Mouse (Mus musculus) spleen, postnatal 10 days (tissue): Measurements from ENCODE around the gene Avp.
A peak's percentile ranks its signal among the peaks of the same experiment; 100 is the strongest.

Experiments used
- DNase-seq, 2 experiments: peaks; one replicate each; pipeline ENCODE4 v3.0.0; 2021 to 2022; ENCODE audit warnings: low spot score in 2 of 2

The Avp gene

DNA sequence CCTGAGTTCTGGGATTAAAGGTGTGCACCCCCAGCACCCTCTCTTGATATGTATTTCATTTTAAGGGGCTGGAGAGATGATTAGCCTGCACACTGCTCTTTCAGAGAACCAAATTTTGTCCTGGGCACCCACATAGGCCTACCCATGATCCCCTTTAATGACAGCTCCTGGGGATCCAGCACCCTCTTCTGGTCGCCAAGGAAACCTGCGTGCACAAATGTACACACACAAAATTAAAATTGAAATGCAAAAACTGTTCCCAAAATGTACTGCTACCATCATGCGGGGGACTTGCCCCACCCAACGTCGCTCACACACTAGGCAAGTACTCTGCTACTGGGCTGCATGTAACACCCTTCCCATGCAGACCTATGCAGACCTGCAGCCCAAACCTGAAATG, 7.4 kb downstream of the Avp start:
- DNase-seq = no peak

GRCm38 (mm10) chr2:130569926-130570325, 12.4 kb downstream of the Avp start:
- DNase-seq = no peak

- no peak for DNase-seq
Measured at GRCm38 (mm10) chr2:130568921-130569320, 13.4 kb downstream of the Avp start.

DNA sequence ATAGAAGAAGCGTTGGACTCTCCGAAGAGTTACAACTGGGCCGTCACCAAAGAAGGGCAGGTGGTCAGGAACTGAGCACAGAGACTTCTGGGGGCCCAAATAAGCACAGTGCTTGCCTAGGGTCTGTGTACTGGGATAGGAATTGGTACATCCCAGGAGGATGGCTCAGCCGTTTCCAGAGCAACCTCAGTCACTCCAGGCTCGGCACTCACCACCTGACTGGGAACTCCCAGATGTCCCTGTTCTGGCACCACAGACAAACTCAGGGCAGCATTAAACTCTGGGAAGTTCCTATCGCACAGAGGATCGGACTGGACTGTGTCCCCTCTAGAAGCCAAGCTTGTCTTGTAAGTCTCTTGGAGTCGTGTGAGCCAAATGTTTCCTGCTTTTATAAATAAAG, 17.4 kb downstream of the Avp start:
- DNase-seq = no peak

- no peak for DNase-seq
Measured at GRCm38 (mm10) chr2:130564063-130564462, 18.3 kb downstream of the Avp start.

DNA sequence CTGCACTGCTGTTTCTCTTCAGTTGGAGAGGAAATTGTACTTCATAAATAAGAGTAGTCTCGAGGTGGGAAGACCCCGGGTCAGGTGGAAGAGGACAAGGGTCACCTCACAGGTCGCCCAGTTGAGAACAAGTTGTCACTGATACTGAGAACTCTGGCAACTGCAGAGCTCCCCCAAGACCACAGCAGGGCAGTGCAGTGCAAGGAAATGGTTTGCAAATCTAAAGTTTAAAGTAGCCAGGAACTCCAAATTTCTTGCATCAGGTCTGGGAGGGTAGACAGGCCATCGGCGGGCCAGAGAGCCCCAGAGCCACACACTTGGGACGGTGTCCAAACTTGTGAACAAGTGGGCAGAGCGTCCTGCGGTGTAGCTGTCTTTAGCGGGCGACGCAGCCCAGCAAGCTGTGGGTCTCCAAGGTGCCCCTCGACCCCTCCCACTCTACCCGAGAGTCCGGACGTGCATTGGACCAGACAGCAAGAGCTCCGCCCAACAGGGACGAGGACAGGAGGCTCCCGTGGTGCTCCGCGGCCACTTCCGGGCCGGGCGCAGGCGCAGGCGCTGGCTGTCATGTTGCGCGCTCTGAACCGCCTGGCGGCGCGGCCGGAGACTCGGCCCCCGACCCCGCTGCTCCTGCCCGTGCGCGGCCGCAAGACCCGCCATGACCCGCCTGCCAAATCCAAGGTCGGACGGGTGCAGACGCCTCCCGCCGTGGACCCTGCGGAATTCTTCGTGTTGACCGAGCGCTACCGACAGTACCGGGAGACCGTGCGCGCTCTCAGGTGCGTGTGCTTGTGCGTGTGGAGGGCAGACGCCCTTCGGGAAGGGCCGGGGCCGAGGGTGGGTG, 18.9 kb downstream of the Avp start, which contains the start of gene Mrps26:
TSS of gene Mrps26 (plus strand) at position 531 of the 844 bp plus-strand sequence.
- peak; percentile 72 to 91 for DNase-seq

DNA sequence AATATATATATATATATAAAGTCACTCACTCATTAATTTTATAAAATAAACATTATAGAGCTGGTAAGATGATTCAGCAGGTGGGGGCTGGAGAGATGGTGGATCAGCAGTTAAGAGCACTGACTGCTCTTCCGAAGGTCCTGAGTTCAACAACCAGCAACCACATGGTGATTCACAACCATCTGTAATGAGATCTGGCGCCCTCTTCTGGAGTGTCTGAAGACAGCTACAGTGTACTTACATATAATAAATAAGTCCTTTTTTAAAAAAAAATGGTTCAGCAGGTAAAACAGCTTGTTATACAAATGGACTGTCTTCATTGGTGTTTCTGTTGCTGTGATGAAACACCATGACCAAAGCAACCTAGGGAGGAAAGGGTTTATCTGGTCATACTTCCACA, 24.3 kb downstream of the Avp start:
- no peak for DNase-seq

- no peak for DNase-seq
Measured at GRCm38 (mm10) chr2:130557462-130557861, 24.9 kb downstream of the Avp start.

DNA sequence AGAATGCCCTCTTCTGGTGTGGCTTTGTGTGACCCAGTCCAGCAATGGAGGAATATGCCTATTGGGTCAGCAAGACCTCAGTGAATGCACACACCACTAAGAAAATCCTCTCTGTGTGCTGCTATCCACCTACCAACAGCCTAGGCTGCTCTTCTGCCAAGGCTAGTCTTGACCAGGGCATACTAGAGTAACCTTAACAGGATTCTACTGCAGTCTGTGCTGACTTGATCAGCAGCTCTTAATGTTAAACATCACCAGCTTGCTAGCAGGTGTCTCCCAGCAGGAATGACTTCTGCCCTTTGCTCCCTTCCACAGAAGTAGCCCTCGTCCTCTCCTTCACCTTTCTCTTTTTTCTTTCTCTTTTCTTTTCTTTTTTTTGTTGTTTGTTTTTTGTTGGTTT, 26.1 kb downstream of the Avp start:
- no peak for DNase-seq

DNA sequence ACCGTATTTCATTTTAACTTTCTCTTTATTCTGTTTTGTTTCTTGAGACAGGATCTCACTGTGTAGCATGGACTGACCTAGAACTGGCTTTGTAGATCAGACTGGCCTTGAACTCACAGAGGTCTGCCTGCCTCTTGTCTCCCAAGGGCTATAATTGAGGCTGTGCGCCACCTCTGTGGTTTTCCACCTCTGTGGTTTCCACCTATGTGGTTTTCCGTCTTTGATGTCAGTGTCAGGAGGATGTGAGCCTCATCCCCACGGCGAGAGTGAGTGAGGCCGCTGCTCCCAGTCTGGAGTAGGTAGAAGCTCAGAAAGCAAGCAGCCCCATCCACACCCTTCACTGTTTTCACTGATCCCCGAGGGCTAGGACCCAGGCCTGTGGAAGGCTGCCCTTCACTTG, 27.5 kb downstream of the Avp start:
- DNase-seq = no peak

- DNase-seq = no peak
Measured at GRCm38 (mm10) chr2:130546957-130547356, 35.4 kb downstream of the Avp start.

- DNase-seq = peak in 1 of 2 experiments; percentile 39
Measured at GRCm38 (mm10) chr2:130540266-130540665, 42.1 kb downstream of the Avp start.

- DNase-seq = no peak
Measured at GRCm38 (mm10) chr2:130538876-130539546, 43.3 kb downstream of the Avp start.

GRCm38 (mm10) chr2:130536890-130537289, 45.5 kb downstream of the Avp start:
- no peak for DNase-seq

GRCm38 (mm10) chr2:130535017-130535416, 47.3 kb downstream of the Avp start:
- DNase-seq = no peak

DNA sequence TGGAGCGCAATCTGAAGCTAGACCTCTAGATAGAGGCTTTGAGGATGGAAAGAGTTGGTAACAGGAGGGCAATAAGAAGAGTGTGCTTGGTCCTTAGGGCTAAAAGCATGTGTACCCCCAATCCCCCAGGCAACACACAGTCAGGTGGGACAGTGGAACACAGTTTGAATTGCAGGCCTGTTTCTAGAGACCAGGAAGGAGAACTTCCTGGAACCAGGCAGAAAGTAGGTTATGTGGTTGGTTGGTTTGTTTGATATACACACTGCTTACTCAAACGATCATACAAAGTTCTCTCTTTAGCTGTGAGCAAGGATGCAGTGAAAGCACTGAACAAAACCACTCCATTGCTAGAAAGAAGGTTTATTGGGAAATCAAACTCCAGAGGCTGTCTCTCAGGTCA, 50.2 kb downstream of the Avp start:
- no peak for DNase-seq
